Mouse (Mus musculus) CH12.LX (cell line): ENCODE measurements at regions not wholly inside any gene's neighbourhood (a gene's known extent, or its start where the extent isn't known, plus 50 kb on each side); places are given as distances from the start of the nearest gene placed in this dataset.

Experiments
- DNase-seq: peaks from one replicate; pipeline ENCODE4 v3.0.0-alpha.2; 2013; ENCODE audit errors: extremely low read depth
- H3K27ac ChIP-seq: 2 replicates; pipeline ENCODE4 v1.5.1; 2012; ENCODE audit warnings: low read depth, mild to moderate bottlenecking, control low read depth, moderate library complexity; ENCODE audit not compliant: insufficient read depth
- H3K27me3 ChIP-seq: replicated peaks from 2 replicates; pipeline ENCODE3; 2012; ENCODE audit warnings: inconsistent platforms
- H3K36me3 ChIP-seq, 2 experiments: replicated peaks in 1 of 2; 2 replicates each; pipeline versions ENCODE3 to v1.6.1; 2012; ENCODE audit warnings: inconsistent platforms in 1 of 2, low read length in 1 of 2, mild to moderate bottlenecking in 1 of 2, mixed read lengths in 1 of 2, moderate library complexity in 1 of 2; ENCODE audit not compliant: control insufficient read depth in 1 of 2, insufficient read depth in 1 of 2
- H3K4me1 ChIP-seq, 2 experiments: 2 replicates each; pipeline ENCODE4 v1.6.1; 2012; ENCODE audit warnings: inconsistent platforms in 1 of 2, moderate library complexity in 1 of 2; ENCODE audit not compliant: insufficient read depth in 2 of 2, control insufficient read depth in 1 of 2
- H3K4me2 ChIP-seq: 2 replicates; pipeline ENCODE4 v1.6.1; 2012; ENCODE audit warnings: low read depth, mild to moderate bottlenecking, control low read depth; ENCODE audit not compliant: poor library complexity, insufficient read depth, severe bottlenecking
- H3K4me3 ChIP-seq, 3 experiments: fragments of 150-350 bp in 1 of 3; sonication (generic) in 1 of 3; replicated peaks in 1 of 3; 2 replicates each; pipeline versions ENCODE3 to v1.5.1; 2011 to 2012; ENCODE audit warnings: low read depth in 2 of 3, low read length in 2 of 3, mild to moderate bottlenecking in 2 of 3, moderate library complexity in 2 of 3, control low read depth in 1 of 3, improper control_type of control experiment in 1 of 3, inconsistent platforms in 1 of 3, mixed read lengths in 1 of 3; ENCODE audit not compliant: poor library complexity in 1 of 3
- H3K79me2 ChIP-seq: replicated peaks from 2 replicates; pipeline ENCODE4 v1.6.1; 2012; ENCODE audit warnings: mild to moderate bottlenecking, moderate library complexity; ENCODE audit not compliant: control insufficient read depth, poor library complexity, insufficient read depth, severe bottlenecking; ENCODE audit errors: extremely low read depth
- H3K9ac ChIP-seq: 2 replicates; pipeline ENCODE4 v1.6.1; 2012; ENCODE audit warnings: low read depth, mild to moderate bottlenecking, control low read depth, moderate library complexity; ENCODE audit not compliant: insufficient read depth
- H3K9me3 ChIP-seq: replicated peaks from 2 replicates; pipeline ENCODE3; 2012; ENCODE audit warnings: low read length, inconsistent platforms, mixed read lengths
- CHD1 ChIP-seq: IDR thresholded peaks from 2 replicates; pipeline ENCODE4 v1.6.1; 2012; ENCODE audit warnings: low read depth, low read length, improper control_type of control experiment, inconsistent platforms
- CHD2 ChIP-seq: IDR thresholded peaks from 2 replicates; pipeline ENCODE4 v1.6.1; 2011; ENCODE audit warnings: low read length, improper control_type of control experiment
- CTCF ChIP-seq, 2 experiments: IDR thresholded peaks in 1 of 2; conservative IDR thresholded peaks in 1 of 2; 2 replicates each; pipeline ENCODE4 v1.5.1; 2011 to 2012; ENCODE audit warnings: low read depth in 2 of 2, low read length in 2 of 2, improper control_type of control experiment in 1 of 2, inconsistent platforms in 1 of 2, mild to moderate bottlenecking in 1 of 2, moderate library complexity in 1 of 2
- E2F4 ChIP-seq: IDR thresholded peaks from 2 replicates; pipeline ENCODE4 v1.6.1; 2011; ENCODE audit warnings: low read depth, low read length, improper control_type of control experiment; ENCODE audit not compliant: insufficient replicate concordance
- IRF4 ChIP-seq: IDR thresholded peaks from 2 replicates; pipeline ENCODE4 v1.6.1; 2014; ENCODE audit warnings: low read depth, mild to moderate bottlenecking, inconsistent platforms, low read length, improper control_type of control experiment
- KAT2A ChIP-seq: IDR thresholded peaks from 2 replicates; pipeline ENCODE4 v1.6.1; 2012; ENCODE audit warnings: low read length, improper control_type of control experiment, inconsistent platforms; ENCODE audit not compliant: insufficient replicate concordance
- MAFK ChIP-seq: IDR thresholded peaks from 2 replicates; pipeline ENCODE4 v1.6.1; 2011; ENCODE audit warnings: low read length, improper control_type of control experiment; ENCODE audit not compliant: insufficient replicate concordance
- MEF2A ChIP-seq: IDR thresholded peaks from 2 replicates; pipeline ENCODE4 v1.6.1; 2014; ENCODE audit warnings: low read depth, mild to moderate bottlenecking, inconsistent platforms, low read length, improper control_type of control experiment, borderline replicate concordance
- MXI1 ChIP-seq: IDR thresholded peaks from 2 replicates; pipeline ENCODE4 v1.6.1; 2011; ENCODE audit warnings: mild to moderate bottlenecking, low read depth, low read length, improper control_type of control experiment
- MYC ChIP-seq: IDR thresholded peaks from 2 replicates; pipeline ENCODE4 v1.6.1; 2011; ENCODE audit warnings: low read depth, mild to moderate bottlenecking, improper control_type of control experiment, low read length
- NELFE ChIP-seq: IDR thresholded peaks from 2 replicates; pipeline ENCODE4 v1.6.1; 2011; ENCODE audit warnings: low read depth, low read length, improper control_type of control experiment
- NRF1 ChIP-seq: IDR thresholded peaks from 2 replicates; pipeline ENCODE4 v1.6.1; 2014; ENCODE audit warnings: low read depth, mild to moderate bottlenecking, inconsistent platforms, low read length, improper control_type of control experiment, moderate library complexity
- PAX5 ChIP-seq: IDR thresholded peaks from 2 replicates; pipeline ENCODE4 v1.6.1; 2012; ENCODE audit warnings: low read length, inconsistent platforms, mixed read lengths
- POLR2A ChIP-seq: IDR thresholded peaks from 2 replicates; pipeline ENCODE4 v1.6.1; 2011; ENCODE audit warnings: low read depth, mild to moderate bottlenecking, improper control_type of control experiment, low read length
- TBP ChIP-seq: conservative IDR thresholded peaks from 2 replicates; pipeline ENCODE4 v1.6.1; 2011; ENCODE audit warnings: low read depth, low read length, improper control_type of control experiment
- TCF12 ChIP-seq: IDR thresholded peaks from 2 replicates; pipeline ENCODE4 v1.6.1; 2014; ENCODE audit warnings: low read depth, mild to moderate bottlenecking, inconsistent platforms, low read length, improper control_type of control experiment
- UBTF ChIP-seq: IDR thresholded peaks from 2 replicates; pipeline ENCODE4 v1.6.1; 2012; ENCODE audit warnings: low read depth, mild to moderate bottlenecking, inconsistent platforms, low read length, improper control_type of control experiment, moderate library complexity
- USF2 ChIP-seq: conservative IDR thresholded peaks from 2 replicates; pipeline ENCODE4 v1.6.1; 2011; ENCODE audit warnings: low read depth, low read length, improper control_type of control experiment
- ZC3H11A ChIP-seq: IDR thresholded peaks from 2 replicates; pipeline ENCODE4 v1.6.1; 2012; ENCODE audit warnings: low read depth, mild to moderate bottlenecking, inconsistent platforms, low read length, improper control_type of control experiment
- ZKSCAN1 ChIP-seq: IDR thresholded peaks from 2 replicates; pipeline ENCODE4 v1.6.1; 2012; ENCODE audit warnings: low read depth, inconsistent platforms, low read length, improper control_type of control experiment, borderline replicate concordance
- ZNF384 ChIP-seq: IDR thresholded peaks from 2 replicates; pipeline ENCODE4 v1.6.1; 2012; ENCODE audit warnings: low read depth, low read length, improper control_type of control experiment, inconsistent platforms
- dilution Hi-C: fragments of 300-500 bp; cut with MboI; formaldehyde crosslinking; loops from 2 replicates; pipeline ENCODE4 v1.14.3; 2020; ENCODE audit warnings: low sequenced_read_pairs; ENCODE audit not compliant: extremely low pct_unique_long_range_greater_than_20kb, extremely low pct_ligation_motif_present
- in situ Hi-C: fragments of 300-500 bp; cut with MboI; formaldehyde crosslinking; loops from 3 replicates; pipeline ENCODE4 v1.14.3; 2019; ENCODE audit warnings: low sequenced_read_pairs, low pct_ligation_motif_present, low pct_unique_long_range_greater_than_20kb, mixed read lengths

GRCm38 (mm10) chr19:49172078-49172477 is 966.3 kb downstream of the Sorcs3 start:
- dilution Hi-C loops: no loop called here
- Histone ChIP-seq H3K4me2 (no peak overlapping the region), H3K27me3 (no peaks in the 10 kb centered on the region), H3K4me3 (no peak overlapping the region), H3K9me3 (peaks cover 22% of the 10 kb centered on the region), H3K9ac (no peak overlapping the region), H3K36me3 (no peaks in the 10 kb centered on the region), H3K4me1 (no peaks in the 10 kb centered on the region), H3K27ac (no peak overlapping the region), H3K79me2 (no peaks in the 10 kb centered on the region)
- no peak for DNase-seq
- TF ChIP-seq TCF12: no peak
- no peak for TF ChIP-seq UBTF
- no peak for TF ChIP-seq ZKSCAN1
- no peak for TF ChIP-seq NELFE
- no peak for TF ChIP-seq POLR2A
- in situ Hi-C loops: no loop called here

- TF ChIP-seq ZKSCAN1: no peak
- no peak for TF ChIP-seq CHD1
- TF ChIP-seq USF2: no peak
- TF ChIP-seq CTCF (conservative IDR thresholded peaks at IDR 0.05 in 1 of 2, IDR thresholded peaks at IDR 0.05 in 1 of 2; ENCODE audit: low read depth in 2 of 2, low read length in 2 of 2): no peak
- TF ChIP-seq UBTF: no peak
- no peak for TF ChIP-seq KAT2A
- no peak for TF ChIP-seq MXI1
- dilution Hi-C loops: no loop called here
Observed at GRCm38 (mm10) chr19:49207971-49208370, 1002.1 kb downstream of the Sorcs3 start.

GRCm38 (mm10) chr19:49242601-49243000 is 1036.8 kb downstream of the Sorcs3 start:
- H3K9me3 ChIP-seq: peaks cover 37% of the 10 kb centered on the region
- H3K4me2 ChIP-seq: no peak overlapping the region
- H3K36me3 ChIP-seq: no peaks in the 10 kb centered on the region
- no peak overlapping the region for H3K27ac ChIP-seq
- in situ Hi-C loops (no loop called here), dilution Hi-C loops (no loop called here)
- no peaks in the 10 kb centered on the region for H3K4me1 ChIP-seq
- H3K4me3 ChIP-seq: no peak overlapping the region
- DNase-seq: no peak
- H3K27me3 ChIP-seq: no peaks in the 10 kb centered on the region
- TF ChIP-seq MEF2A (no peak), PAX5 (no peak), NELFE (no peak), IRF4 (no peak), TBP (no peak), ZC3H11A (no peak), CHD2 (no peak), E2F4 (no peak), MAFK (no peak), MYC (no peak), CHD1 (no peak), USF2 (no peak), ZNF384 (no peak), NRF1 (no peak)
- H3K79me2 ChIP-seq: no peaks in the 10 kb centered on the region
- H3K9ac ChIP-seq: no peak overlapping the region

More at GRCm38 (mm10) chr19:49207971-49208370, 1002.1 kb downstream of the Sorcs3 start:
- Histone ChIP-seq H3K9ac (no peak overlapping the region), H3K4me2 (no peak overlapping the region), H3K4me3 (no peak overlapping the region), H3K27me3 (no peaks in the 10 kb centered on the region), H3K79me2 (no peaks in the 10 kb centered on the region), H3K36me3 (no peaks in the 10 kb centered on the region), H3K9me3 (peaks cover 19% of the 10 kb centered on the region), H3K4me1 (no peaks in the 10 kb centered on the region), H3K27ac (no peak overlapping the region)
- in situ Hi-C loops: no loop called here
- no peak for DNase-seq
